Mouse (Mus musculus) liver, adult 2 months (tissue): ENCODE data around the gene Cpz. TPM values are rescaled to one million over a fixed set of nuclear protein-coding genes. Genes with fewer than 3 reads are reported as not detected.

Experiments used
- DNase-seq: peaks from one replicate; pipeline ENCODE4 v3.0.0-alpha.2; 2011; ENCODE audit warnings: low read depth, low spot score; ENCODE audit errors: extremely low read depth
- H3K27ac ChIP-seq: fragments of 200-500 bp; replicated peaks from 2 replicates; pipeline ENCODE4 v1.5.1; 2012; ENCODE audit warnings: low read depth, mild to moderate bottlenecking, control low read depth, inconsistent platforms, low read length; ENCODE audit not compliant: insufficient read depth
- H3K27me3 ChIP-seq: fragments of 200-500 bp; 2 replicates; pipeline ENCODE4 v1.6.1; 2012; ENCODE audit warnings: mild to moderate bottlenecking, moderate library complexity, low read length, inconsistent platforms; ENCODE audit not compliant: control insufficient read depth, insufficient read depth
- H3K36me3 ChIP-seq: fragments of 200-500 bp; 2 replicates; pipeline ENCODE4 v1.6.1; 2012; ENCODE audit warnings: low read length, inconsistent platforms; ENCODE audit not compliant: control insufficient read depth, insufficient read depth
- H3K4me1 ChIP-seq: fragments of 200-500 bp; 2 replicates; pipeline ENCODE4 v1.6.1; 2011; ENCODE audit warnings: low read length; ENCODE audit not compliant: control insufficient read depth, insufficient read depth
- H3K4me3 ChIP-seq: fragments of 200-500 bp; 2 replicates; pipeline ENCODE4 v1.5.1; 2011; ENCODE audit warnings: low read depth, mild to moderate bottlenecking, control low read depth, low read length, moderate library complexity; ENCODE audit not compliant: insufficient read depth
- H3K79me2 ChIP-seq: fragments of 200-500 bp; 2 replicates; pipeline ENCODE4 v1.6.1; 2012; ENCODE audit warnings: inconsistent platforms, mild to moderate bottlenecking, low read length, moderate library complexity; ENCODE audit not compliant: control insufficient read depth, insufficient read depth
- H3K9ac ChIP-seq: fragments of 200-500 bp; 2 replicates; pipeline ENCODE4 v1.6.1; 2012; ENCODE audit warnings: low read depth, mild to moderate bottlenecking, control low read depth, inconsistent platforms, low read length
- CTCF ChIP-seq: fragments of 200-500 bp; IDR thresholded peaks from 2 replicates; pipeline ENCODE4 v1.5.1; 2011; ENCODE audit warnings: low read depth, low read length, control low read depth
- POLR2A ChIP-seq: fragments of 200-500 bp; IDR thresholded peaks from 2 replicates; pipeline ENCODE4 v1.6.1; 2011; ENCODE audit warnings: low read length, control low read depth; ENCODE audit not compliant: insufficient read depth; ENCODE audit errors: extremely low read depth
- WGBS: fragments of 180-500 bp; shearing (Covaris S2); methylation state at CpG from one replicate; pipeline ENCODE4 v1.1.7; 2018; 5-methylcytosine and 5-hydroxymethylcytosine counted together
- polyA plus RNA-seq: library from polyadenylated mRNA; depleted of rRNA; stranded (reverse); fragments of >200 nt; gene quantifications from 2 replicates; pipeline ENCODE4 v1.2.3, GENCODE M21; 2012; rRNA removed
- total RNA-seq: library from RNA; depleted of rRNA; stranded (reverse); fragments of >200 nt; gene quantifications from 2 replicates; pipeline ENCODE4 v1.2.3, GENCODE M21; 2014; rRNA removed

The Cpz gene
- total and polyA plus RNA-seq, 2 experiments = 0.55 to 1.2 TPM

GRCm38 (mm10) chr5:35458267-35458666 lies 67.2 kb downstream of the Cpz start:
- no peaks in the 10 kb centered on the region for H3K36me3 ChIP-seq
- H3K4me3 ChIP-seq = no peak overlapping the region
- 74% methylated on average over 3 of the region's 3 CpGs for WGBS
- no peak for DNase-seq
- H3K9ac ChIP-seq = no peak overlapping the region
- no peaks in the 10 kb centered on the region for H3K27me3 ChIP-seq
- H3K27ac ChIP-seq = no peak overlapping the region
- TF ChIP-seq POLR2A (no peak), CTCF (no peak)
- no peaks in the 10 kb centered on the region for H3K4me1 ChIP-seq
- H3K79me2 ChIP-seq = no peaks in the 10 kb centered on the region

GRCm38 (mm10) chr5:35457364-35457763 lies 68.1 kb downstream of the Cpz start:
- DNase-seq = no peak
- H3K79me2 ChIP-seq = no peaks in the 10 kb centered on the region
- H3K27ac ChIP-seq = no peak overlapping the region
- no peak overlapping the region for H3K9ac ChIP-seq
- H3K4me3 ChIP-seq = no peak overlapping the region
- 84% methylated on average over 7 of the region's 7 CpGs for WGBS
- no peaks in the 10 kb centered on the region for H3K4me1 ChIP-seq
- TF ChIP-seq POLR2A = no peak
- no peak for TF ChIP-seq CTCF
- no peaks in the 10 kb centered on the region for H3K27me3 ChIP-seq
- H3K36me3 ChIP-seq = no peaks in the 10 kb centered on the region

GRCm38 (mm10) chr5:35454187-35454800 lies 71.2 kb downstream of the Cpz start:
- no peak for TF ChIP-seq CTCF
- TF ChIP-seq POLR2A = no peak
- no peaks in the 10 kb centered on the region for H3K27me3 ChIP-seq
- no peaks in the 10 kb centered on the region for H3K4me1 ChIP-seq
- H3K79me2 ChIP-seq = no peaks in the 10 kb centered on the region
- DNase-seq = no peak
- H3K27ac ChIP-seq = no peak overlapping the region
- WGBS = 71% methylated on average over 17 of the region's 17 CpGs
- no peak overlapping the region for H3K4me3 ChIP-seq
- no peaks in the 10 kb centered on the region for H3K36me3 ChIP-seq
- no peak overlapping the region for H3K9ac ChIP-seq

Other genes starting within 250 kb of the Cpz start
- not detected in 2 replicates for gene Adra2c, start 247.4 kb downstream of the Cpz start, total RNA-seq
- gene Adra2c, start 247.4 kb downstream of the Cpz start, polyA plus RNA-seq = not detected in 2 replicates
- not detected in 2 replicates for gene Hmx1, start 136.6 kb downstream of the Cpz start, total RNA-seq
- not detected in 2 replicates for gene Hmx1, start 136.6 kb downstream of the Cpz start, polyA plus RNA-seq
- 2.1 and 3.2 TPM in 2 replicates for gene Trmt44, start 49.4 kb upstream of the Cpz start, total RNA-seq
- gene Trmt44, start 49.4 kb upstream of the Cpz start, polyA plus RNA-seq = 2.2 and 2.6 TPM in 2 replicates
- gene Acox3, start 57.3 kb upstream of the Cpz start, total RNA-seq = 22.6 and 24.1 TPM in 2 replicates
- 18.0 and 22.9 TPM in 2 replicates for gene Acox3, start 57.3 kb upstream of the Cpz start, polyA plus RNA-seq
- 0.83 and 1.2 TPM in 2 replicates for gene Htra3, start 154.1 kb upstream of the Cpz start, total RNA-seq
- gene Htra3, start 154.1 kb upstream of the Cpz start, polyA plus RNA-seq = 0.97 and 1.3 TPM in 2 replicates
- 4.8 and 5.2 TPM in 2 replicates for gene Sh3tc1, start 214.3 kb upstream of the Cpz start, total RNA-seq
- gene Sh3tc1, start 214.3 kb upstream of the Cpz start, polyA plus RNA-seq = 2.1 and 3.0 TPM in 2 replicates
- gene Ablim2, start 232.2 kb upstream of the Cpz start, total RNA-seq = 1.9 and 2.3 TPM in 2 replicates
- gene Ablim2, start 232.2 kb upstream of the Cpz start, polyA plus RNA-seq = 3.5 and 5.9 TPM in 2 replicates